Mouse (Mus musculus) heart, adult 2 months (tissue): ENCODE data around the gene Pgam1. TPM values are rescaled to one million over a fixed set of nuclear protein-coding genes. Genes with fewer than 3 reads are reported as not detected.
A peak's percentile ranks its signal among the peaks of the same experiment; 100 is the strongest.
"Not testable (repeated sequence)": the region's sequence is repeated elsewhere in the genome, so short reads cannot be mapped to it uniquely, and the experiment has no call there.

Experiments used
- DNase-seq, 2 experiments: peaks; one replicate each; pipeline ENCODE4 v3.0.0; 2021
- H3K27ac ChIP-seq: fragments of 200-600 bp; 2 replicates; pipeline ENCODE4 v1.8.1; 2022
- H3K27me3 ChIP-seq: fragments of 200-500 bp; 2 replicates; pipeline ENCODE4 v1.6.1; 2012; ENCODE audit warnings: mild to moderate bottlenecking, low read length, inconsistent platforms, mixed read lengths; ENCODE audit not compliant: control insufficient read depth, insufficient read depth
- H3K36me3 ChIP-seq: fragments of 200-500 bp; 2 replicates; pipeline ENCODE4 v1.6.1; 2012; ENCODE audit warnings: low read length, inconsistent platforms; ENCODE audit not compliant: control insufficient read depth, insufficient read depth
- H3K4me1 ChIP-seq: fragments of 200-500 bp; 2 replicates; pipeline ENCODE4 v1.6.1; 2011; ENCODE audit warnings: low read length; ENCODE audit not compliant: control insufficient read depth, insufficient read depth
- H3K4me3 ChIP-seq: fragments of 200-600 bp; 2 replicates; pipeline ENCODE4 v1.8.1; 2022
- H3K79me2 ChIP-seq: fragments of 200-500 bp; replicated peaks from 2 replicates; pipeline ENCODE4 v1.6.1; 2012; ENCODE audit warnings: mild to moderate bottlenecking, inconsistent platforms, low read length, moderate library complexity, mixed read lengths; ENCODE audit not compliant: control insufficient read depth, insufficient read depth
- H3K9ac ChIP-seq: fragments of 200-500 bp; 2 replicates; pipeline ENCODE4 v1.6.1; 2012; ENCODE audit warnings: low read depth, mild to moderate bottlenecking, control low read depth, inconsistent platforms, low read length, mixed read lengths
- CTCF ChIP-seq: fragments of 200-600 bp; IDR thresholded peaks from 2 replicates; pipeline ENCODE4 v1.8.1; 2022; ENCODE audit warnings: antibody characterized with exemption, mild to moderate bottlenecking, moderate library complexity
- EP300 ChIP-seq: fragments of 200-500 bp; IDR thresholded peaks from 2 replicates; pipeline ENCODE4 v1.6.1; 2011; ENCODE audit warnings: low read depth, low read length, control low read depth; ENCODE audit not compliant: insufficient read depth
- POLR2A ChIP-seq: fragments of 200-500 bp; IDR thresholded peaks from 2 replicates; pipeline ENCODE4 v1.6.1; 2011; ENCODE audit warnings: mild to moderate bottlenecking, low read depth, low read length, control low read depth; ENCODE audit not compliant: insufficient read depth
- WGBS: fragments of 180-500 bp; shearing (Covaris S2); methylation state at CpG from one replicate; pipeline ENCODE4 v1.1.7; 2018; 5-methylcytosine and 5-hydroxymethylcytosine counted together
- intact Hi-C: fragments of 180-260 bp; cut with DNase I; formaldehyde crosslinking; loops from one replicate; pipeline ENCODE4 v1.15.1; 2025
- polyA plus RNA-seq: library from polyadenylated mRNA; depleted of rRNA; stranded (reverse); fragments of >200 nt; gene quantifications from 2 replicates; pipeline ENCODE4 v1.2.3, GENCODE M21; 2012
- total RNA-seq, 2 experiments: library from RNA; stranded (reverse); gene quantifications; 2 replicates each; pipeline ENCODE4 v1.2.3; 2021

Pgam1 gene
- total and polyA plus RNA-seq, 3 experiments, result 111 to 135 (median 122) TPM

DNA sequence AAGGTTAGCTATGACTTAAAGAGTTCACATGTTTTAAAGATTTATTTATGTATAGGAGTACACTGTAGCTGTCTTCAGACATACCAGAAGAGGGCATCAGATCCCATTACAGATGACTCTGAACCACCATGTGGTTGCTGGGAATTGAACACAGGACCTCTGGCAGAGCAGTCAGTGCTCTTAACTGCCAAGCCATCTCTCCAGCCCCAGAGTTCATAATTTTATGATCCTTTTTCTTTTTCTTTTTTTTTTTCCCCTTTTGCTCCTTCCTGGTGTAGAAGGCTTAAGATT is 2.8 kb downstream of the Pgam1 start:
- not testable (repeated sequence) for H3K27me3 ChIP-seq, H3K79me2 ChIP-seq, H3K27ac ChIP-seq, DNase-seq, H3K9ac ChIP-seq, H3K4me3 ChIP-seq
- intact Hi-C loops, result loop anchor here (5.0 kb wide), 3 partner anchors 67 to 178 kb away; partner anchors contain the start of genes Frat2 and Pi4k2a
- H3K4me1 ChIP-seq, result peaks cover 10% of the 10 kb centered on the region
- peaks cover 23% of the 10 kb centered on the region for H3K36me3 ChIP-seq
- peak; percentile 32 for TF ChIP-seq CTCF

DNA sequence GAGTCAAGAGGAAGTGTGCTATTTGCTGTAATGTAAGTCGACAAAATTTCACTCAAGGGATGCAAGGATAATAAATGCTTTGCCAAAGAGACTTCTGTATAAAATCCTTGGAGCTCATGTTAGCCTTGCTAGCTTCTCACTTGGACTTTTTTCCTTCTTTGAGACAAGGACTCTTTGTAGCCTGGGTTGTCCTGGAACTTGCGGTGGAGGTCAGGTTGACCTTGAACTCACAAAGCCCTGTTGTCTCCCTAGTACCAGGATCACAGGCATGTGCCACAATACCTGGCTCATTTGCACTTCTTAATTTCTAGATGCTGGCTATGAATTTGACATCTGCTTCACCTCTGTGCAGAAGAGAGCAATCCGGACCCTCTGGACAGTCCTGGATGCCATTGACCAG is 3.6 kb downstream of the Pgam1 start:
- WGBS, result 62% methylated on average over 3 of the region's 3 CpGs
- Histone ChIP-seq H3K4me3 (no peak overlapping the region), H3K9ac (no peak overlapping the region), H3K36me3 (peaks cover 23% of the 10 kb centered on the region), H3K79me2 (0 out of 2 replicates have a peak, but pooled peaks cover 3% of the 10 kb centered on the region), H3K27ac (no peak overlapping the region), H3K27me3 (no peaks in the 10 kb centered on the region), H3K4me1 (peaks cover 10% of the 10 kb centered on the region)
- intact Hi-C loops, result no loop called here
- no peak for DNase-seq
- no peak for TF ChIP-seq POLR2A
- TF ChIP-seq EP300, result no peak
- no peak for TF ChIP-seq CTCF

- 0 out of 2 replicates have a peak, but pooled peaks cover 3% of the 10 kb centered on the region for H3K79me2 ChIP-seq
- intact Hi-C loops, result no loop called here
- peaks cover 23% of the 10 kb centered on the region for H3K36me3 ChIP-seq
- no peak overlapping the region for H3K4me3 ChIP-seq
- H3K4me1 ChIP-seq, result peaks cover 10% of the 10 kb centered on the region
- no peak overlapping the region for H3K9ac ChIP-seq
- H3K27me3 ChIP-seq, result no peaks in the 10 kb centered on the region
- DNase-seq, result no peak
- no peak for TF ChIP-seq EP300
- TF ChIP-seq CTCF, result no peak
- TF ChIP-seq POLR2A, result no peak
- 62% methylated on average over 4 of the region's 4 CpGs for WGBS
- no peak overlapping the region for H3K27ac ChIP-seq
Observed at GRCm38 (mm10) chr19:41916853-41917252, 5.1 kb downstream of the Pgam1 start.

- WGBS, result 65% methylated on average over 4 of the region's 4 CpGs
- Histone ChIP-seq H3K4me1 (peaks cover 3% of the 10 kb centered on the region), H3K79me2 (no peaks in the 10 kb centered on the region), H3K36me3 (peaks cover 9% of the 10 kb centered on the region), H3K27me3 (no peaks in the 10 kb centered on the region), H3K9ac (no peak overlapping the region), H3K27ac (no peak overlapping the region), H3K4me3 (no peak overlapping the region)
- TF ChIP-seq EP300 (no peak), POLR2A (0 out of 2 replicates have a peak, but pooled peaks have one; percentile 3), CTCF (no peak)
- no peak for DNase-seq
- intact Hi-C loops, result no loop called here
Observed at GRCm38 (mm10) chr19:41919471-41919870, 7.7 kb downstream of the Pgam1 start.

DNA sequence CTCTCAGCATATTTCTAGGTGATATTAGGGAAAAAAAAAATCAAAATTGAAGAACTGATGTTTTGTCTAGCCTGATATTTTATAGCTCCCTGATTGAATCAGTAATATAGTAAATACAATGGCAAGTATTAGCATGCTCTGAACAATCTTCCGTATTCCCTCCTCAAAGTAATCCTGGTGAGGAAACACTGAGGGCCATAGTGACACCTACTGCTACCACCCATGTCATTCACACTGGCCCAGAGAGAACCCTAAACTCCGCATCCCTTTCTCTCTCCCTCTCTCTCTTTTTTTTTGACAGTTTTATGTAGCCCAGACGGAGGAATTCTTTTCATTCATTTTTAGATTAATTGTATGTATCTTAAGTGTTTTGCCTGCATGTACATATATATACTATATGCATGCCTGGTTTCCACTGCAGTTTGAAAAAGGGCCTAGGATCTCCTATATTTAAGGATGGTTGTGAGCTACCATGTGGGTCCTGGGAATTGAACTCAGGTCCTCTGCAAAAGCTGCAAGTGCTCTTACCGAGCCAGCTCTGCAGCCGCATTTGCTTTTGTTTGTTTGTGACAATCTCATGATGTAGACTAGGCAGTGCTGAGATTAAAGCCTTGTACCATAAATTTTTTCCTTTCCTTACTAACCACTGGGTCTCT is 8.8 kb downstream of the Pgam1 start:
- no peak overlapping the region for H3K27ac ChIP-seq
- no peak for DNase-seq
- H3K79me2 ChIP-seq, result no peaks in the 10 kb centered on the region
- peaks cover 6% of the 10 kb centered on the region for H3K36me3 ChIP-seq
- H3K4me3 ChIP-seq, result no peak overlapping the region
- intact Hi-C loops, result no loop called here
- TF ChIP-seq EP300 (no peak), CTCF (no peak), POLR2A (no peak)
- no peaks in the 10 kb centered on the region for H3K27me3 ChIP-seq
- H3K4me1 ChIP-seq, result no peaks in the 10 kb centered on the region
- H3K9ac ChIP-seq, result no peak overlapping the region
- 85% methylated on average over 5 of the region's 5 CpGs for WGBS

- Histone ChIP-seq H3K9ac (peak overlapping the region; percentile 37), H3K4me1 (peaks cover 3% of the 10 kb centered on the region), H3K4me3 (peak overlapping the region; percentile 73), H3K79me2 (peaks cover 2% of the 10 kb centered on the region; the same call in 1 of the 2 replicates), H3K36me3 (no peaks in the 10 kb centered on the region), H3K27ac (peak overlapping the region; percentile 49), H3K27me3 (no peaks in the 10 kb centered on the region)
- no peak for TF ChIP-seq CTCF
- no peak for TF ChIP-seq POLR2A
- TF ChIP-seq EP300, result no peak
- under 1% methylated on average over 28 of the region's 28 CpGs for WGBS
- intact Hi-C loops, result loop anchor here (1.0 to 10.0 kb wide), 5 partner anchors 20 to 212 kb away; partner anchors contain the start of genes Marveld1, Morn4 and Rrp12
- DNase-seq, result no peak
Observed at GRCm38 (mm10) chr19:41932686-41933085, 21.0 kb downstream of the Pgam1 start.
